Mouse (Mus musculus) limb, embryonic 15.5 days (tissue): Measurements from ENCODE around the gene Slc25a45. TPM values are rescaled to one million over a fixed set of nuclear protein-coding genes. Genes with fewer than 3 reads are reported as not detected.

Source experiments
- ATAC-seq: fragments of 200-750 bp; cut with Nextera tagmentation; 2 replicates; pipeline ENCODE4 v1.8.0; 2017; ENCODE audit warnings: low read depth, moderate TSS enrichment; ENCODE audit not compliant: insufficient number of reproducible peaks, low FRiP score, low TSS enrichment
- H3K27ac ChIP-seq: fragments of 300-500 bp; sonication (generic); 2 replicates; pipeline ENCODE4 v1.5.1; 2015; ENCODE audit warnings: moderate library complexity, mild to moderate bottlenecking, inconsistent platforms
- H3K27me3 ChIP-seq: fragments of 300-500 bp; sonication (generic); 2 replicates; pipeline ENCODE4 v1.6.1; 2015; ENCODE audit warnings: inconsistent platforms
- H3K36me3 ChIP-seq: fragments of 300-500 bp; sonication (generic); 2 replicates; pipeline ENCODE4 v1.6.1; 2015; ENCODE audit warnings: inconsistent platforms
- H3K4me1 ChIP-seq: fragments of 300-500 bp; sonication (generic); 2 replicates; pipeline ENCODE4 v1.6.1; 2015; ENCODE audit warnings: inconsistent platforms
- H3K4me2 ChIP-seq: fragments of 300-500 bp; sonication (generic); 2 replicates; pipeline ENCODE4 v1.6.1; 2015; ENCODE audit warnings: mild to moderate bottlenecking, inconsistent platforms
- H3K4me3 ChIP-seq: fragments of 300-500 bp; sonication (generic); 2 replicates; pipeline ENCODE4 v1.5.1; 2015; ENCODE audit warnings: mild to moderate bottlenecking, inconsistent platforms
- H3K9ac ChIP-seq: fragments of 300-500 bp; sonication (generic); 2 replicates; pipeline ENCODE4 v1.6.1; 2015; ENCODE audit warnings: inconsistent platforms
- H3K9me3 ChIP-seq: fragments of 300-500 bp; sonication (generic); 2 replicates; pipeline ENCODE4 v1.6.1; 2016; ENCODE audit warnings: inconsistent platforms
- WGBS: fragments of 180-500 bp; shearing (Covaris S2); methylation state at CpG from one replicate; pipeline ENCODE4 v1.1.7; 2015; 5-methylcytosine and 5-hydroxymethylcytosine counted together
- polyA plus RNA-seq: library from polyadenylated mRNA; unstranded; fragments of >200 nt; fragmentation: Nextera tagmentation; extraction: Ambion mirVana; gene quantifications from 2 replicates; pipeline ENCODE4 v1.2.1, GENCODE M21; 2015

Slc25a45 gene
- polyA plus RNA-seq, 1 experiment from 2014 or later: 3.4 TPM

- Histone ChIP-seq H3K27ac (peak overlapping the region; percentile 97; the same call in 1 of the 2 replicates), H3K36me3 (no peaks in the 10 kb centered on the region), H3K4me2 (peak overlapping the region; percentile 57), H3K4me3 (peak overlapping the region; percentile 39), H3K4me1 (peaks cover 57% of the 10 kb centered on the region), H3K9me3 (no peaks in the 10 kb centered on the region), H3K9ac (no peak overlapping the region), H3K27me3 (no peaks in the 10 kb centered on the region)
- WGBS: 65% methylated on average over 5 of the region's 5 CpGs
- no peak for ATAC-seq
Observed at GRCm38 (mm10) chr19:5841999-5842784, 35.4 kb upstream of the Slc25a45 start.

- Histone ChIP-seq H3K4me3 (peak overlapping the region; percentile 39), H3K36me3 (no peaks in the 10 kb centered on the region), H3K9ac (no peak overlapping the region), H3K9me3 (no peaks in the 10 kb centered on the region), H3K4me2 (peak overlapping the region; percentile 57), H3K4me1 (peaks cover 66% of the 10 kb centered on the region), H3K27me3 (no peaks in the 10 kb centered on the region), H3K27ac (peak overlapping the region; percentile 97)
- no peak for ATAC-seq
- WGBS: 58% methylated on average over 9 of the region's 9 CpGs
Observed at GRCm38 (mm10) chr19:5842785-5843730, 34.5 kb upstream of the Slc25a45 start.

- Histone ChIP-seq H3K9me3 (no peaks in the 10 kb centered on the region), H3K9ac (peak overlapping the region; percentile 35), H3K4me3 (peak overlapping the region; percentile 39), H3K4me1 (peaks cover 75% of the 10 kb centered on the region), H3K36me3 (no peaks in the 10 kb centered on the region), H3K27me3 (no peaks in the 10 kb centered on the region), H3K4me2 (peak overlapping the region; percentile 57), H3K27ac (peak overlapping the region; percentile 97)
- WGBS: 76% methylated on average over 30 of the region's 30 CpGs
- no peak for ATAC-seq
Observed at GRCm38 (mm10) chr19:5843781-5844691, 33.6 kb upstream of the Slc25a45 start.

- H3K27ac ChIP-seq: peak overlapping the region; percentile 97
- 64% methylated on average over 12 of the region's 12 CpGs for WGBS
- no peaks in the 10 kb centered on the region for H3K9me3 ChIP-seq
- H3K4me2 ChIP-seq: peak overlapping the region; percentile 57
- ATAC-seq: no peak
- H3K9ac ChIP-seq: peak overlapping the region; percentile 35
- no peaks in the 10 kb centered on the region for H3K36me3 ChIP-seq
- peaks cover 82% of the 10 kb centered on the region for H3K4me1 ChIP-seq
- peak overlapping the region; percentile 39 for H3K4me3 ChIP-seq
- no peaks in the 10 kb centered on the region for H3K27me3 ChIP-seq
Observed at GRCm38 (mm10) chr19:5844831-5845318, 32.7 kb upstream of the Slc25a45 start.

GRCm38 (mm10) chr19:5845319-5846135 is 32.1 kb upstream of the Slc25a45 start:
- H3K4me1 ChIP-seq: peaks cover 81% of the 10 kb centered on the region
- peak overlapping the region; percentile 97 for H3K27ac ChIP-seq
- peak overlapping the region; percentile 39 for H3K4me3 ChIP-seq
- 3% methylated on average over 45 of the region's 45 CpGs for WGBS
- peak overlapping the region; percentile 57 for H3K4me2 ChIP-seq
- H3K27me3 ChIP-seq: no peaks in the 10 kb centered on the region
- no peaks in the 10 kb centered on the region for H3K9me3 ChIP-seq
- H3K36me3 ChIP-seq: no peaks in the 10 kb centered on the region
- ATAC-seq: peak; percentile 37; the same call in 1 of the 2 replicates
- H3K9ac ChIP-seq: peak overlapping the region; percentile 35

- Histone ChIP-seq H3K36me3 (no peaks in the 10 kb centered on the region), H3K9me3 (no peaks in the 10 kb centered on the region), H3K27ac (peak overlapping the region; percentile 97), H3K27me3 (no peaks in the 10 kb centered on the region), H3K4me1 (peaks cover 76% of the 10 kb centered on the region), H3K9ac (no peak overlapping the region), H3K4me3 (peak overlapping the region; percentile 39), H3K4me2 (peak overlapping the region; percentile 57)
- peak; percentile 47 for ATAC-seq
- 1% methylated on average over 7 of the region's 7 CpGs for WGBS
Observed at GRCm38 (mm10) chr19:5846154-5846553, 31.5 kb upstream of the Slc25a45 start.

- ATAC-seq: peak; percentile 86
- Histone ChIP-seq H3K36me3 (peaks cover 2% of the 10 kb centered on the region; the same call in 1 of the 2 replicates), H3K4me3 (peak overlapping the region; percentile 39), H3K9me3 (no peaks in the 10 kb centered on the region), H3K9ac (no peak overlapping the region), H3K4me2 (peak overlapping the region; percentile 57), H3K27me3 (no peaks in the 10 kb centered on the region), H3K4me1 (peaks cover 73% of the 10 kb centered on the region), H3K27ac (peak overlapping the region; percentile 97)
- 1% methylated on average over 16 of the region's 16 CpGs for WGBS
Observed at GRCm38 (mm10) chr19:5846557-5847305, 30.9 kb upstream of the Slc25a45 start.

GRCm38 (mm10) chr19:5847306-5847796 is 30.3 kb upstream of the Slc25a45 start:
- Histone ChIP-seq H3K4me1 (peaks cover 73% of the 10 kb centered on the region), H3K4me3 (peak overlapping the region; percentile 39), H3K9ac (peak overlapping the region; percentile 20; the same call in 1 of the 2 replicates), H3K4me2 (peak overlapping the region; percentile 57), H3K27me3 (no peaks in the 10 kb centered on the region), H3K9me3 (no peaks in the 10 kb centered on the region), H3K27ac (peak overlapping the region; percentile 97), H3K36me3 (peaks cover 8% of the 10 kb centered on the region)
- WGBS: 45% methylated on average over 4 of the region's 4 CpGs
- ATAC-seq: no peak

- peak overlapping the region; percentile 97 for H3K27ac ChIP-seq
- peaks cover 64% of the 10 kb centered on the region for H3K4me1 ChIP-seq
- no peak for ATAC-seq
- H3K4me2 ChIP-seq: peak overlapping the region; percentile 57
- 40% methylated on average over 14 of the region's 14 CpGs for WGBS
- H3K36me3 ChIP-seq: peaks cover 17% of the 10 kb centered on the region
- H3K27me3 ChIP-seq: no peaks in the 10 kb centered on the region
- H3K9me3 ChIP-seq: no peaks in the 10 kb centered on the region
- H3K4me3 ChIP-seq: peak overlapping the region; percentile 1; the same call in 1 of the 2 replicates
- peak overlapping the region; percentile 20 for H3K9ac ChIP-seq
Observed at GRCm38 (mm10) chr19:5848032-5848825, 29.4 kb upstream of the Slc25a45 start.
